Mouse (Mus musculus) heart, adult 2 months (tissue): Measurements from ENCODE around the gene Gstm5. TPM values are rescaled to one million over a fixed set of nuclear protein-coding genes. Genes with fewer than 3 reads are reported as not detected.

Experiments used
- DNase-seq, 2 experiments: peaks; one replicate each; pipeline ENCODE4 v3.0.0; 2021
- H3K27ac ChIP-seq: fragments of 200-600 bp; 2 replicates; pipeline ENCODE4 v1.8.1; 2022
- H3K27me3 ChIP-seq: fragments of 200-500 bp; 2 replicates; pipeline ENCODE4 v1.6.1; 2012; ENCODE audit warnings: mild to moderate bottlenecking, low read length, inconsistent platforms, mixed read lengths; ENCODE audit not compliant: control insufficient read depth, insufficient read depth
- H3K36me3 ChIP-seq: fragments of 200-500 bp; 2 replicates; pipeline ENCODE4 v1.6.1; 2012; ENCODE audit warnings: low read length, inconsistent platforms; ENCODE audit not compliant: control insufficient read depth, insufficient read depth
- H3K4me1 ChIP-seq: fragments of 200-500 bp; 2 replicates; pipeline ENCODE4 v1.6.1; 2011; ENCODE audit warnings: low read length; ENCODE audit not compliant: control insufficient read depth, insufficient read depth
- H3K4me3 ChIP-seq: fragments of 200-600 bp; 2 replicates; pipeline ENCODE4 v1.8.1; 2022
- H3K79me2 ChIP-seq: fragments of 200-500 bp; replicated peaks from 2 replicates; pipeline ENCODE4 v1.6.1; 2012; ENCODE audit warnings: mild to moderate bottlenecking, inconsistent platforms, low read length, moderate library complexity, mixed read lengths; ENCODE audit not compliant: control insufficient read depth, insufficient read depth
- H3K9ac ChIP-seq: fragments of 200-500 bp; 2 replicates; pipeline ENCODE4 v1.6.1; 2012; ENCODE audit warnings: low read depth, mild to moderate bottlenecking, control low read depth, inconsistent platforms, low read length, mixed read lengths
- CTCF ChIP-seq: fragments of 200-600 bp; IDR thresholded peaks from 2 replicates; pipeline ENCODE4 v1.8.1; 2022; ENCODE audit warnings: antibody characterized with exemption, mild to moderate bottlenecking, moderate library complexity
- EP300 ChIP-seq: fragments of 200-500 bp; IDR thresholded peaks from 2 replicates; pipeline ENCODE4 v1.6.1; 2011; ENCODE audit warnings: low read depth, low read length, control low read depth; ENCODE audit not compliant: insufficient read depth
- POLR2A ChIP-seq: fragments of 200-500 bp; IDR thresholded peaks from 2 replicates; pipeline ENCODE4 v1.6.1; 2011; ENCODE audit warnings: mild to moderate bottlenecking, low read depth, low read length, control low read depth; ENCODE audit not compliant: insufficient read depth
- WGBS: fragments of 180-500 bp; shearing (Covaris S2); methylation state at CpG from one replicate; pipeline ENCODE4 v1.1.7; 2018; 5-methylcytosine and 5-hydroxymethylcytosine counted together
- intact Hi-C: fragments of 180-260 bp; cut with DNase I; formaldehyde crosslinking; loops from one replicate; pipeline ENCODE4 v1.15.1; 2025
- polyA plus RNA-seq: library from polyadenylated mRNA; depleted of rRNA; stranded (reverse); fragments of >200 nt; gene quantifications from 2 replicates; pipeline ENCODE4 v1.2.3, GENCODE M21; 2012; rRNA removed
- total RNA-seq, 2 experiments: library from RNA; stranded (reverse); gene quantifications; 2 replicates each; pipeline ENCODE4 v1.2.3; 2021

Gene Gstm5
- total and polyA plus RNA-seq, 3 experiments: 45.7 to 59.5 (median 53.4) TPM

DNA sequence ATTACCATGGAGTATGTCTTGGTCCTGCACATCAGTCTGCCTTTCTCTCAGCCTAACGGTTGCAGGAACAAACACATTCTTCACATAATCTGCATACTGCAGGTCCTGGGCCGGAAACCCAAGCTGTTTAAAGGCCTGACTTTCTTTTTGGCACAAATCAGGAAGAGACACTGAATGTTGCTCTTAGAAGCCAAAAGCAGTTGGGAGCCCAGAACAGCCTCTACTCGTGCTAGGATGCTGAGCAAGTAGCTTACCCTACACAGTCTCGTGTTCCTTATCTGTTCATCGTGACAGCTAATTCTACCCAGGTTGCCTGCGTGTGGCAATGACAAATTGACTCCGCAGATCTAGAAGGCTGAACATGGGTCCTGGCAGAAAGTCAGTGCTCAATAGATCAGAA, 44.9 kb downstream of the Gstm5 start:
- no peak overlapping the region for H3K9ac ChIP-seq
- no peak overlapping the region for H3K27ac ChIP-seq
- no peaks in the 10 kb centered on the region for H3K79me2 ChIP-seq
- H3K36me3 ChIP-seq: no peaks in the 10 kb centered on the region
- peaks cover 7% of the 10 kb centered on the region for H3K4me1 ChIP-seq
- intact Hi-C loops: no loop called here
- 67% methylated on average over 7 of the region's 7 CpGs for WGBS
- TF ChIP-seq CTCF (no peak), POLR2A (no peak), EP300 (no peak)
- no peak for DNase-seq
- H3K27me3 ChIP-seq: no peaks in the 10 kb centered on the region
- H3K4me3 ChIP-seq: no peak overlapping the region

DNA sequence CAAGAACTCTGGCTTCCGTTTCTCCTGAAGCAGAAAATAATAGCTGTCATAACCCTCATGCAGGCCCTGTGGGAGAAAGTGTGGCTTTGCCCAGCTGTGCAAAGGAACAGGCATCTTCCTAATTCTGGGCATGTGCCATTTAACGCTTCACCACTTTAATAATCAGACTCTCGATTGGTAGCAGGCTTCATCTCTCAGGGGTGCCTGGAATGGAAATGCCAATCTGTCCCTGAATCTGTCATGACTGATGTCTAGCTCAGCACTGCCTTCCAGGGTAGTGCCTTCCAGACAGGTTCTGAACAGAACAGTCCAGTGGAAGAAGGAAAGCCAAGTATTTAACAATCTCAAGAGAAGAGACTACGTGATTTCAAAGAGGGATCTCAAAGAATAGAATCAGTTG, 45.6 kb downstream of the Gstm5 start:
- no peaks in the 10 kb centered on the region for H3K79me2 ChIP-seq
- no peak overlapping the region for H3K27ac ChIP-seq
- intact Hi-C loops: no loop called here
- H3K4me3 ChIP-seq: no peak overlapping the region
- H3K4me1 ChIP-seq: peaks cover 7% of the 10 kb centered on the region
- DNase-seq: no peak
- no peak for TF ChIP-seq EP300
- TF ChIP-seq POLR2A: no peak
- no peak for TF ChIP-seq CTCF
- WGBS: 82% methylated on average over 4 of the region's 4 CpGs
- no peaks in the 10 kb centered on the region for H3K36me3 ChIP-seq
- no peak overlapping the region for H3K9ac ChIP-seq
- no peaks in the 10 kb centered on the region for H3K27me3 ChIP-seq

DNA sequence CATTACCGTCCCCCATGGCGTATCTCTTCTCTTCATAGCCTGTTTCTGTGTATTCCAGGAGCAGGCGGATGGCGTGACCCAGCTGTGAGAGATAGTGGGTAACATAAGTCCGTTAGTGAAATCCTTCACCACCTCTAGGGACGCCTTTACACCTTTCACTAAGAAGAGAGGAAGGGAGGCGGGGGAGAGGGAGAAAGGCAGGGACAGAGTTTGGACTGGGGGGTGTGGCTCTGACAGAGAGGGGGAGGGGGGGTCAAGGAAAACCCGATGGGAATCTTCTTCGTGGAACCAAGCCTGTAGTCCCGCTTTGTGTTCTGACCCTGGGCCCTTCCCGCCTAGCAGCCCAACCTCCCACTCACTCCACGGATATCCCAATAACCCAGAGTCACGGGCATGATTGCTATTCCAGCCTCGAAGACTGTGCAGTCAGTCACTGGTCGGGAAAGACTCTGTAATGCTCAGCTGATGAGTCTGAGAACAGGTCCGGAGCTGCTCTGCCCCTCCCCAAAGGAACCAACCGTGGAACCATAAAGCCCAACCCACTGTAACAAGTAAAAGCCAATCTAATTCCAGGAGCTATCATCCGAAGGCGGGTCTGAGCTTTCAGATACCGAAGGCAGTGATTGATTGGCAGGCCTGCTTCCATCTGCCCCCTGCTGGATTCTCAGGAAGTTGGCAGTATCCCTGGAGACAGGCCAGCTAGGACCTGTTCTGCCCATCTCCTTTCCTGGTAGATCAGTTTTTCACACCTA, 47.8 kb downstream of the Gstm5 start, which contains the start of gene Gstm6:
Gstm6 (minus strand) TSS at position 511 of the 752 bp plus-strand sequence.
- TF ChIP-seq POLR2A (no peak), CTCF (peak; percentile 60), EP300 (no peak)
- no peak within 1 kb of the TSS for H3K9ac ChIP-seq
- WGBS: 29% methylated on average over 20 of the region's 20 CpGs
- peaks cover 7% of the 10 kb centered on the region for H3K4me1 ChIP-seq
- no peaks in the 10 kb centered on the region for H3K36me3 ChIP-seq
- no peak within 1 kb of the TSS for H3K27ac ChIP-seq
- DNase-seq: no peak
- intact Hi-C loops: no loop called here
- H3K27me3 ChIP-seq: no peaks in the 10 kb centered on the region
- H3K4me3 ChIP-seq: no peak within 1 kb of the TSS
- H3K79me2 ChIP-seq: no peaks in the 10 kb centered on the region

GRCm38 (mm10) chr3:107945729-107946128, 50.1 kb downstream of the Gstm5 start:
- Histone ChIP-seq H3K36me3 (no peaks in the 10 kb centered on the region), H3K27ac (no peak overlapping the region), H3K4me3 (no peak overlapping the region), H3K4me1 (peaks cover 2% of the 10 kb centered on the region; the same call in 1 of the 2 replicates), H3K9ac (no peak overlapping the region), H3K79me2 (no peaks in the 10 kb centered on the region), H3K27me3 (no peaks in the 10 kb centered on the region)
- DNase-seq: no peak
- 64% methylated on average over 4 of the region's 4 CpGs for WGBS
- TF ChIP-seq EP300 (no peak), CTCF (peak; percentile 29)
- intact Hi-C loops: no loop called here

Other genes starting within 250 kb of the Gstm5 start
- gene Ahcyl1, start 199.3 kb upstream of the Gstm5 start, total RNA-seq: 10 to 100 TPM; 76.5 to 82.3 TPM
- gene Ahcyl1, start 199.3 kb upstream of the Gstm5 start, polyA plus RNA-seq: 50.9 and 94.6 TPM in 2 replicates
- gene Csf1, start 135.4 kb upstream of the Gstm5 start, total RNA-seq: 10 to 100 TPM; 30.0 to 41.7 TPM
- 32.9 and 44.0 TPM in 2 replicates for gene Csf1, start 135.4 kb upstream of the Gstm5 start, polyA plus RNA-seq
- gene Eps8l3, start 18.6 kb upstream of the Gstm5 start, total RNA-seq: not detected
- not detected in 2 replicates for gene Eps8l3, start 18.6 kb upstream of the Gstm5 start, polyA plus RNA-seq
- 10 to 100 TPM; 80.5 to 95.0 TPM for gene Gstm7, start 36.0 kb downstream of the Gstm5 start, total RNA-seq
- 70.4 and 119 TPM in 2 replicates for gene Gstm7, start 36.0 kb downstream of the Gstm5 start, polyA plus RNA-seq
- 1 to 10 TPM; 3.0 to 3.7 TPM for gene Gstm6, start 47.9 kb downstream of the Gstm5 start, total RNA-seq
- gene Gstm6, start 47.9 kb downstream of the Gstm5 start, polyA plus RNA-seq: 3.7 and 4.6 TPM in 2 replicates
- gene Gstm3, start 73.5 kb downstream of the Gstm5 start, total RNA-seq: not detected
- 0.08 TPM in 1 of 2 replicates, not detected in the other for gene Gstm3, start 73.5 kb downstream of the Gstm5 start, polyA plus RNA-seq
- gene Gstm2, start 90.6 kb downstream of the Gstm5 start, total RNA-seq: 100 to 1,000 TPM; 214 to 222 TPM
- gene Gstm2, start 90.6 kb downstream of the Gstm5 start, polyA plus RNA-seq: 169 and 280 TPM in 2 replicates
- gene Gstm1, start 122.2 kb downstream of the Gstm5 start, total RNA-seq: 100 to 1,000 TPM; 334 to 410 TPM
- gene Gstm1, start 122.2 kb downstream of the Gstm5 start, polyA plus RNA-seq: 602 and 658 TPM in 2 replicates
- gene Gstm4, start 149.1 kb downstream of the Gstm5 start, total RNA-seq: 10 to 100 TPM; 11.7 to 11.9 TPM
- gene Gstm4, start 149.1 kb downstream of the Gstm5 start, polyA plus RNA-seq: 17.1 and 24.6 TPM in 2 replicates
- gene Ampd2, start 190.8 kb downstream of the Gstm5 start, total RNA-seq: 1 to 10 TPM; 4.1 to 4.6 TPM
- 25.9 and 26.3 TPM in 2 replicates for gene Ampd2, start 190.8 kb downstream of the Gstm5 start, polyA plus RNA-seq
- under 1 TPM in 1 of 2 experiments, not detected in 1; 0.11 TPM for gene Gnat2, start 197.0 kb downstream of the Gstm5 start, total RNA-seq
- gene Gnat2, start 197.0 kb downstream of the Gstm5 start, polyA plus RNA-seq: not detected in 2 replicates